Mouse (Mus musculus): ENCODE results near the gene Vma21.

DNA sequence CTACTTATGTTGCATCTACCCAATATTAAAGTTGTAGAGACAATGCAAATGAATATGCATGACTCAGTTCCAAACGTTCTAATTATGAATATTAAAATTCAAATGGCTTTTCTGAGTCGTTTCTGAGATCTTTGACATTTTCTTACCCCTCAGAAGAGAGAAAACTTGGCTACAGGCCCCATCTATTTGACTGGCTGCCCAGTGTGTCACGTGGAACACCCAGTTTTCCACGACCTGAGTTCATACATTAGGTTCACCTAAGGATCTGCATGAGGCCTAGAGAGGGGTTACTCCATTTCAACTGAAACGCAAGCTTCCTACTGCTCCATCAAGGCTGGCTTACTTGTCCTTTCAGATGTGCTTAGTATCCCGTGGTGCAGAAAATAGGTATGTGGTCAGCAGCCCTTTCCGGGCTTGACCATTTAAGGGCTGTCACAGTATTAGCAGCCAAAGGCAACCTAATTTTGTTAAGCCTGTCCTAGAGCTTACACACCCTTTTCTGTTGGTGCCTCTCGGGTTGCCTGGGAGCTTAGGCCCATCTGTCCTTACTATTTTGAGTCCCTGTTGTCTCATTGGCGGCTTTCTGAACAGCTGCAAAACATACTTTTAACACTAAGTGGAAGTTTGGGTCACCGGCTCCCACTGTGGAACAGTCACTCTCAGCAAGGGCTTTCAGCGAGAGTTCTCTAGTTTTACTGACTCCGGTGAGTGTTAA, at the start of gene Vma21:
- TF ChIP-seq CTCF (IDR thresholded peaks at IDR 0.05; ENCODE audit: control insufficient read depth, insufficient read depth, insufficient read length) (no peak), MYOG (IDR thresholded peaks at IDR 0.05; ENCODE audit: control insufficient read depth, extremely low read depth, insufficient read length) (no peak)
